Mouse (Mus musculus): ENCODE results near the gene Hist1h2ad. TPM values are rescaled to one million over a fixed set of nuclear protein-coding genes. Genes with fewer than 3 reads are reported as not detected.

The Hist1h2ad gene
- total and polyA plus RNA-seq, 3 experiments = 13.2 to 744 TPM; not detected in 1

- Histone ChIP-seq H3K27me3 (replicated peaks) (no peaks in the 10 kb centered on the region), H3K79me2 (replicated peaks; ENCODE audit: control insufficient read depth, extremely low read depth, insufficient read depth, poor library complexity, severe bottlenecking) (no peaks in the 10 kb centered on the region), H3K9me3 (replicated peaks; ENCODE audit: low read length) (no peaks in the 10 kb centered on the region), H3K36me3 (replicated peaks in 1 of 2; ENCODE audit: control insufficient read depth in 1 of 2, insufficient read depth in 1 of 2, low read length in 1 of 2) (no peaks in the 10 kb centered on the region), H3K27ac (ENCODE audit: insufficient read depth, low read depth) (no peak overlapping the region), H3K4me1 (ENCODE audit: control insufficient read depth in 1 of 2, insufficient read depth in 2 of 2) (peaks cover 2 to 45% of the 10 kb centered on the region in 2 experiments; a peak in 3 of 4 replicates), H3K4me3 (replicated peaks in 1 of 3; ENCODE audit: low read depth in 2 of 3, low read length in 2 of 3, poor library complexity in 1 of 3) (no peak overlapping the region), H3K4me2 (ENCODE audit: insufficient read depth, low read depth, poor library complexity, severe bottlenecking) (no peak overlapping the region), H3K9ac (ENCODE audit: insufficient read depth, low read depth) (no peak overlapping the region)
- no peak for DNase-seq (ENCODE audit: extremely low read depth)
- TF ChIP-seq ETS1 (conservative IDR thresholded peaks at IDR 0.05; ENCODE audit: low read depth, low read length) = no peak
- no peak for TF ChIP-seq MAX (IDR thresholded peaks at IDR 0.05; ENCODE audit: low read length)
- no peak for TF ChIP-seq EP300 (IDR thresholded peaks at IDR 0.05; ENCODE audit: low read length)
- TF ChIP-seq MAZ (IDR thresholded peaks at IDR 0.05; ENCODE audit: low read depth, low read length) = no peak
- no peak for TF ChIP-seq GABPA (IDR thresholded peaks at IDR 0.05; ENCODE audit: insufficient replicate concordance, low read depth, low read length)
- no peak for TF ChIP-seq ELF1 (IDR thresholded peaks at IDR 0.05; ENCODE audit: low read depth, low read length)
- no peak for TF ChIP-seq ZMIZ1 (IDR thresholded peaks at IDR 0.05; ENCODE audit: low read depth, low read length)
- no peak for TF ChIP-seq JUND (conservative IDR thresholded peaks at IDR 0.05; ENCODE audit: low read depth, low read length)
- dilution Hi-C loops (cut with MboI; ENCODE audit: extremely low pct_ligation_motif_present, extremely low pct_unique_long_range_greater_than_20kb, low sequenced_read_pairs) = no loop called here
- in situ Hi-C loops (cut with MboI; ENCODE audit: low pct_ligation_motif_present, low pct_unique_long_range_greater_than_20kb, low sequenced_read_pairs) = loop anchor here (5.0 kb wide), 1 partner anchor 160 kb away; no protein-coding TSS in a partner anchor
These were observed 18.4 kb downstream of the Hist1h2ad start for GRCm38 (mm10) chr13:23592614-23593013.

- H3K4me3 ChIP-seq (replicated peaks in 1 of 3; ENCODE audit: low read depth in 2 of 3, low read length in 2 of 3, poor library complexity in 1 of 3) = no peak overlapping the region
These were observed 19.0 kb downstream of the Hist1h2ad start for GRCm38 (mm10) chr13:23593051-23593770.

More at GRCm38 (mm10) chr13:23593051-23593770, 19.0 kb downstream of the Hist1h2ad start:
- DNase-seq (ENCODE audit: extremely low read depth) = no peak
- H3K27ac ChIP-seq (ENCODE audit: insufficient read depth, low read depth) = no peak overlapping the region
- H3K36me3 ChIP-seq (replicated peaks in 1 of 2; ENCODE audit: control insufficient read depth in 1 of 2, insufficient read depth in 1 of 2, low read length in 1 of 2) = no peaks in the 10 kb centered on the region
- no peaks in the 10 kb centered on the region for H3K9me3 ChIP-seq (replicated peaks; ENCODE audit: low read length)
- TF ChIP-seq E2F4 (IDR thresholded peaks at IDR 0.05; ENCODE audit: insufficient replicate concordance, low read depth, low read length) (no peak), USF1 (IDR thresholded peaks at IDR 0.05; ENCODE audit: low read depth, low read length) (no peak), HCFC1 (IDR thresholded peaks at IDR 0.05; ENCODE audit: low read depth, low read length) (no peak), JUND (conservative IDR thresholded peaks at IDR 0.05; ENCODE audit: low read depth, low read length) (no peak), TBP (conservative IDR thresholded peaks at IDR 0.05; ENCODE audit: low read depth, low read length) (no peak), GABPA (IDR thresholded peaks at IDR 0.05; ENCODE audit: insufficient replicate concordance, low read depth, low read length) (no peak), ZC3H11A (IDR thresholded peaks at IDR 0.05; ENCODE audit: low read depth, low read length) (no peak), NELFE (IDR thresholded peaks at IDR 0.05; ENCODE audit: low read depth, low read length) (no peak), CHD1 (IDR thresholded peaks at IDR 0.05; ENCODE audit: low read depth, low read length) (no peak), POLR2AphosphoS2 (IDR thresholded peaks at IDR 0.05; ENCODE audit: low read depth, low read length) (no peak), MAX (IDR thresholded peaks at IDR 0.05; ENCODE audit: low read length) (no peak), CHD2 (IDR thresholded peaks at IDR 0.05; ENCODE audit: low read length) (no peak), MYC (IDR thresholded peaks at IDR 0.05; ENCODE audit: low read depth, low read length) (no peak), JUN (IDR thresholded peaks at IDR 0.05; ENCODE audit: insufficient read depth, low read depth, low read length) (no peak), RAD21 (IDR thresholded peaks at IDR 0.05; ENCODE audit: low read depth, low read length) (no peak), ZMIZ1 (IDR thresholded peaks at IDR 0.05; ENCODE audit: low read depth, low read length) (no peak), PAX5 (IDR thresholded peaks at IDR 0.05; ENCODE audit: low read length) (no peak), USF2 (conservative IDR thresholded peaks at IDR 0.05; ENCODE audit: low read depth, low read length) (no peak), CTCF (conservative IDR thresholded peaks at IDR 0.05 in 1 of 2, IDR thresholded peaks at IDR 0.05 in 1 of 2; ENCODE audit: low read depth in 2 of 2, low read length in 2 of 2) (no peak), UBTF (IDR thresholded peaks at IDR 0.05; ENCODE audit: low read depth, low read length) (no peak)
- in situ Hi-C loops (cut with MboI; ENCODE audit: low pct_ligation_motif_present, low pct_unique_long_range_greater_than_20kb, low sequenced_read_pairs) = loop anchor here (5.0 kb wide), 1 partner anchor 161 kb away; no protein-coding TSS in a partner anchor
- peaks cover 2 to 47% of the 10 kb centered on the region in 2 experiments; a peak in 3 of 4 replicates for H3K4me1 ChIP-seq (ENCODE audit: control insufficient read depth in 1 of 2, insufficient read depth in 2 of 2)
- no peaks in the 10 kb centered on the region for H3K27me3 ChIP-seq (replicated peaks)
- H3K9ac ChIP-seq (ENCODE audit: insufficient read depth, low read depth) = no peak overlapping the region; the same call in 1 of the 2 replicates
- H3K79me2 ChIP-seq (replicated peaks; ENCODE audit: control insufficient read depth, extremely low read depth, insufficient read depth, poor library complexity, severe bottlenecking) = no peaks in the 10 kb centered on the region
- dilution Hi-C loops (cut with MboI; ENCODE audit: extremely low pct_ligation_motif_present, extremely low pct_unique_long_range_greater_than_20kb, low sequenced_read_pairs) = no loop called here
- no peak overlapping the region for H3K4me2 ChIP-seq (ENCODE audit: insufficient read depth, low read depth, poor library complexity, severe bottlenecking)

Data from CH12.LX (cell line).